Mouse (Mus musculus) 3T3-L1 (cell line): ENCODE data around the gene Fam19a3.

Source experiments
- DNase-seq: peaks from one replicate; pipeline ENCODE4 v3.0.0-alpha.2; 2015; ENCODE audit warnings: low read depth, low spot score

Fam19a3 gene

DNA sequence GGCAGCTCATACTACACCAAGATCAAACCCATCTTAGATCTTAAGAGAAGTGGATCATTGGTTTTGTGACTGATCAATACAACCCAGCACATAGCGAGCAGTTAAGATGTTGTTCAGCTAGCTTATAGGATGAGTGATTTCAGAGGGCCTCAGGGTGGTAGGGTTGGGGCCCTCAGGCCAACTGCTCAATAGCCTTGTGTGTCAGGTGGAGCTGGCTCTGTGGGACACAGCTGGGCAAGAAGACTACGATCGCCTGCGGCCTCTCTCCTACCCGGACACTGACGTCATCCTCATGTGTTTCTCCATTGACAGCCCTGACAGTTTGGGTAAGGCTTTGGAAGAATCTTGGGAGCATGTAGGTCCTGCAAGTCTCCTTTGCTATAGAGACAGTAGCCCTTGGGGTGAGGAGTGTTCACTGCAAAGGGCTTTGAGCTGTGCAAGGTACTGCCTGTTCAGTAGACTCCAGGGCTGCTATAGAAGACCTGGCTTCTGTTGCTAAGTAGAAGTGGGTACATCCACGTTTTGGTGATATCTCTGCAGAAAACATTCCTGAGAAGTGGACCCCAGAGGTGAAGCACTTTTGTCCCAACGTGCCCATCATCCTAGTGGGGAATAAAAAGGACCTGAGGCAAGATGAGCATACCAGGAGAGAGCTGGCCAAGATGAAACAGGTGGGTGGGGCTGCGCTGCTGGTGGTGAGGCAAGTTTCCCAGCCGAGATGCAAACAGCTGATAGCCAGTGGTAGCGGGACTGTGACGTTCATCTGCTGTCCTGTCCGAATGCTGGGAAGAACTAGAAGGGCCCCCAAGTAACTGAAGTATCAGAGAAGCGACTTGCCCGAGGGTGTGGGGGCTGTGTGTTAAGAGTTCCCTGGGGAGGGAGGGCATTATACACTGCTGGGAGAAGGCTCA lies 11.0 kb upstream of the Fam19a3 start:
- no peak for DNase-seq

DNA sequence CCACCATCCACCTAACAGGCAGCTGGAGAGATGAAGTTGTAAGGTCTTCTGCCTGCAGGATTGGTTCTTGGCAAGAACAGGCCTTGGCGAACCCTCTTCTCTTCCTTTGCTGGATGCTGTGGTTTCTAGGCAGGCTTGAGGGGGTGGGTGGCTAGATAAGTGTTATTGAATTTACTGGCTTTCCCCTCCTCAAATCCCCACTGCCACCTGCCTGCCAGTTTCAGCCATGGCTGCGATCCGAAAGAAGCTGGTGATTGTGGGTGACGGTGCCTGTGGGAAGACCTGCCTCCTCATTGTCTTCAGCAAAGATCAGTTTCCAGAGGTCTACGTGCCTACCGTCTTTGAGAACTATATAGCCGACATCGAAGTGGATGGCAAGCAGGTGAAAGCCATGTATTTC lies 10.0 kb upstream of the Fam19a3 start:
- DNase-seq = no peak

DNA sequence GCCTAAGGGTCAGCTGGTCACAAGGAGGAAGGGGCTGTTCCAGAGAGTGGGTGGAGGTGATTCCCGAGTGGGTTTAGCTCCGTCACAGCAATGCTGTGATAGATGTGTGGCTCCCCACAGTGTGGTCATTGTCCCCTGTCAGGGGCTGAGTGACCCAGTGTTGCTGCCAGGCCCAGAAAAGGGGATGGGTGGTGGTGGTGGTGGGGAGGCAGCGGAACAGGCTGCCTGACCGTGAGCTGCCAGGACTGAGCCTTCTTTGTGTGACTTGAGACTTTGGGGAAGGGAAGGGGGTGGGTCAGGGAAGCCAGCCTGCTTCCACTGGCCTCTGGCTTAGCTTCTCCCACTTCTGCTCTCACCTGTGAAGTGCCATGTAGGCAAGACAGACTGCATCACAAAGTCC lies 9.4 kb upstream of the Fam19a3 start:
- DNase-seq = no peak

DNA sequence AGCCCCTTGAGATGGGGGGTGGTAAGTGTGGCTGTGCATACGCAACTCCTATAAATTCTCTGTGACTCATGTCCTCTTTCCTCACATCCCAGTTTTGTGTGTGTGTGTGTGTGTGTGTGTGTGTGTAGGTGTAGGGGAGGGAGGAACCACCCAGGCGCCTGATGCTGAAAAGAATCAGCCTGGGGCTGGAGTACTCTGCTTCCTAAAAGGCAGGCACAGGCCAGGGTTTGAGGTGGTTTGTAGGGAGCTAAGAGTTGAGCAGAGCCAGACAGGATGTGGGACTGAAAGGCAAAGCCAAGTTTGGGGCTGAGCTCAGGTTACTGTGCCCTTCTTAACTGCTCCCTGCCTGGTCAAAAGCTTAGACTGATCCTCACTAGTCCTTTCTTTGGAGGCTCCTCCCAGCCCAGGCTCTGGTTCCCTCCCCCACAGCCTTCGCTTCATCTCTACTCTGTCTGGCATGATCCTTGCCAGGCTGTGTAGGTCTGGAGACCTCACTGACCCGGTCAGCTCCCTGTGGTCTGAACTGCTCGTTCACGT lies 8.8 kb upstream of the Fam19a3 start:
- DNase-seq = peak; percentile 96

DNA sequence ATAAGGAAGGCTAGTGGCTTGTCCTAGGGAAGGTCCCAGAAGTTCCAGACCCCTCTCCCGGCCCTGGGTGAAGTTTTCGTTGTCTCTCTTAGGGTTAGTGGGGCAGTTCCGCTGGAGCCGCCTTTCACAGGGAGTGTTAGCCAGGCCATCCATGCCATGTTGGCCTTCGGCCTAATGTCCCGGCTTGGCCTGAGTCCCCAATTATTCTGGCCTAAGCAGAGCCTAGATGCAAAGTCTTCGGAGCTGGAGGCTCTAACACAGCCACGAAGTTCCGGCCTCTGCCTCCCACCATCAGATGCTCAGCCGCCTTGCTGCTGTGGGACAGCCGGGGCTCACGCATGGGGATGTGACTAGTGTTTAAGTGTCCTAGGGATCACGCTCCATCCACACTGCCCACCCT lies 8.2 kb upstream of the Fam19a3 start:
- DNase-seq = peak; percentile 64

DNA sequence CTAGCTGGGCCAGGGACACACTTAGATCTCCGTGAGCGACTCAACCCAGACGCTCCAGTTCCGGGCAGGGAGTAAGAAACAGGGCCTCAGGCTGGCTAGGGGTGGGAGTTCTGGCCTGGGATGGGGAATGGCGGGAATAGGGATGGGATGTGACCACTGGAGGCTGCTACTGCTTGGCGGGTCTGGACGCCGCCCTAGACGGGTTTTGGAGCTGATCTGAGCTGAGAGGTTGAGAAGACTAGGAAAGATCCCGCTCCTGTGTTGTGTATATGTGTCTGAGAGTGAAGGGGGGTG lies 7.6 kb upstream of the Fam19a3 start:
- DNase-seq = peak; percentile 68

DNA sequence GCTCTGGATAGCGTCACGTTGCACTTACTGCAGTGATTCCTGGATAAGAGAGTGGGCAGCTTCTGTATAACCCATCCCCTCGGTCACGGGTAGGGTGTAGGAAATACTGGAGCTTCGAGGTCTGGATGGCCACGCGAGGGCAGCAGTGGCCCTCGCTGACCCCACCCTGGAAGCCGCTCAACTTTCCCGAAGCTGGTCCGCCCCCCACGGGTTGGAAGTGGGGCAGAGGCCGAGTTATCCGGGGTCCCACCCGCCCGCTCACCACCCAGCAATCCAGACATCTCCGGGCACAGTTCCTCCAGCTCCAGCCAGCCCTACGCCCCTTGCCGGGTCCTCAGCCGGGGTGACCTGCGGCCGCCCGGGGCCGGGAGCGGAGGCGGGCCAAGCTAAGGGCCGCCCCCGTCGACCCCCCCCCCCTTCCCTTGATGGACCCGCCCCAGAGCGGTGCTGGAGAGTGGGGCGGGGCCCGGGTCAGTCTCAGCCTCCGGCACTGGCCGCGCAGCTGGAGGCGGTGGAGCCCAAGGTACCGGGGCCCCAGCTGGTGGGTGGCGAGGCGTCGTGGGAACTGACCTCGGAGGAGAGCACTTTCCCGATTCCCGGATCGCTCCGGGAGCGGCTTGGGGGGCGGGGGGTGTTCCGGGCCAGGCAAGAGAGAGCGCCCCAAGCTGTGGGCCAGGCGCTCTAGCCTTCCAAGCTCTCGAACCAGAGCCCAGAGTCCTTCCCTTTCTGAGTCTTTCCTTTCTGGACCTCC lies 7.1 kb upstream of the Fam19a3 start:
- DNase-seq = peak; percentile 86

DNA sequence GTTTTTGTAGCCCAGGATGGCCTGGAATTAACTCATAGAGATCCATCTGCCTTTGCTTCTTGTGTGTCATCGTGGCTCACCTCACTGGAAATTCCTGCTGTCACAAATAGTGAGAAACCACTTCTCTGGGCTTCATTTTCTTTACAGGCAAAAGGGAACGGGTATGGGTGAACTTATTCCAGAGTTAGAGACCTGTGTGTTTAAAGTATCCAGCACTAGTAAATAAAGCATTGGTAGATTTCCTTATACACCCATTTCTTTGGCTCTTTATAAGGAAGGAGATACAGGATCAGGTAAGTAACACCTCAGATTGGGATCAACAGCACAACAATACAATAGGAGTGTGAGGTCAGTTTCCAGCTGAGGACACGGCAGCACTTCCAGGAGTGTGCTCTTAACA lies 6.4 kb upstream of the Fam19a3 start, which contains the start of gene Rhoc:
Gene Rhoc, plus strand, starts transcription at position 301 of the 400 bp plus-strand sequence.
- no peak for DNase-seq

DNA sequence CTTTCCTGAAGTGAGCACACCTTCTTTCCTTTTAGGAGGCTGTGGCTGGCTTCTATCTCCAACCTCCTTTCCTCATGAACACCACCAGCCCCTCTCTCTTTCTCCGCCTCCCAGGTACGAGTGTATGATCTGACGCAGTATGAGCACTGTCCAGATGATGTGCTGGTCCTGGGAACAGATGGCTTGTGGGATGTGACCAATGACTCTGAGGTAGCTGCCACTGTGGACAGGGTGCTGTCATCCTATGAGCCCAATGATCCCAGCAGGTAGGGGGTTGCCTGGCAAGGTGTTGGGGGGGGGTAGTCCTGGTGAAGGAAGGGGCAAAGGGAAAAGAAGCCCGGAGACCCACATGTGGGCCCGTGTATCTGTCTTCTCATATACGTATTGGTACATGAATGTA lies 3.6 kb upstream of the Fam19a3 start:
- DNase-seq = no peak

DNA sequence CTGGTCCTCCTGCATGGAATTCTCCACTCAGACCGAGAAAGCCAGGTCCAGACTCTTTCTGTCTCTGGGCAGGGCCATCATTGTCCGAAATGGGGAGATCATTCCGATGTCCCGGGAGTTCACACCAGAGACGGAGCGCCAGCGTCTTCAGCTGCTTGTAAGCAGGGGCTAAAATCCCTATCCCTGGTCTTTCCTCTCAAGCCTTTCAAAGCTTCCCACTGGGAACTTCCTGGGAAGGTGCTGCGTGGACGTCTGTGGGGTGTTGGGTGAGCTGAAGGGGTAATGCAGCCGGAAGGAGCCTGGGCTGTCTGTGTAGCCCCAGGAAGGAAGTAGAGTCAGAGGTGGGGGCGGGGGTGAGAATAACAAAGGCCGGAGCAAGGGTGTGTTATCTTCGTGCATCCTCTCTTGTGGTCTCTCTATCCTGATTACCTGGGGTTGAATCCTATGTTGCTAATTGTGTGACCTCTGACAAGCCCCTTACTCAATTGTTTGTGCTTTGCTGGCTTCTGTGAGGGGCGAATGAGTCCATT lies 2.4 kb upstream of the Fam19a3 start:
- DNase-seq = no peak

DNA sequence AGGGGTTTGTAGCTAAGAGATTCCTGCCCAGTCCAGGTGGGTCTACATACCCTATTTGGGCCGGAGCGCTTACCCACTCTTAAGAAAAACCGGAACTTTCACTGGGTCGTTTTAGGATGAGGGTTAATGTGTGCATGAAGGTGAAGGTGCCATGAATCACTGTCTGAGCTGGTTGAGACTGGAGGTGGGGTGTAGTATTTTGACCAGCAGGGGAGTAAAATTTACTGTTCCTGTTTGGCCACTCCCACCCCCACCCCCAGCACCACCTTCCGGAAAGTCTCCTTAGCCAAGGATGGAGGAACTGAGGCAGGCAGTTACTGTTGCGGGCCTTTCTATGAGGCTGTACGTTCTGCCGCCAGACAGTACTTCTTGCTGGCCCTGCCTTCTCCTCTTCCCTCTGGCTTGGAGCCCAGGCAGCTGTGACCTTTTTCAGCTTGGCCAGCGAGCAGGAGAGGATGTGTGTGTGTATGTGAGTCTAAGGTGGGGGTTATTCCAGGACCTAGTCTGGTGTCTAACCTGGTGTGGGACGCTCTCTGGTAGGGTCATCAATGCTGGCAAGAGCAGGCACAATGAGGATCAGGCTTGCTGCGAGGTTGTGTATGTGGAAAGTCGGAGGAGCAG lies 531 bp upstream of the Fam19a3 start:
- no peak for DNase-seq

DNA sequence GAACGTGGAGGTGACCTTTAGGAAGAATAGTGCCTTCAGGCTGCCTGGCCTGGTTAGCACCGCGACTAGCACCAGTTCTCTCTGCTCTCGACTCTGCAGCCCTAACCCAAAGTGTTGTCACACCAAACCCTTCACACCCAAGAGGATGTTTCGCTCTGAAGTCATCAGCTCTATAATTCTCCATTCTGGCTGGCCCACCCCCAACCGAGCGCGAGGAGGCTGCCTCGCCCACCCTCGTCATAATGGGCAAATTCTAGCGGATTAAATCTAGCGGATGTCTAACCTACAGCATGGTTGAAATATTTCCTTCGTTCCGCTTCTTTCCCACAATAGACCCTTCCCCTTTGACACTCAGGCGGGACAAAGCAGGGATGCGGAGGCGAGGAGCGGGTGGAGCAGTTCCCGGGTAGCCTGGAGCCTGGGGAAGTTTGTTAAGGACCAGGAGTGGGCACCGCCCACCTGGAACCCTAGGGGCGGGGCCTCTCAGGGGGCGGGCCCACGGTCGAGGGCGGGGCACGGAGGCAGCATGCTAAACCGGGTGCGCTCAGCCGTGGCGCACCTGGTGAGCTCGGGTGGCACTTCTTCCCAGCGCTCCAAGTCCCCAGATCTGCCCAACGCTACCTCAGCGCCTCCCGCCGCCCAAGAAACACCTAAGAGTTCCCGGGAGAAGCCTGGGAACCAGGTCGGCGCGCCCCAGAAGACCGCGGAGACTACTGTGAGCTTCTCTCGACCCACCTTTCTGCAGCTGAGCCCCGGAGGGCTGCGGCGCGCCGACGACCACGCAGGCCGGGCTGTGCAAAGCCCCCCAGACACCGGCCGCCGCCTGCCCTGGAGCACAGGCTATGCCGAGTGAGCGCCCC lies 849 bp downstream of the Fam19a3 start, which contains the start of gene Ppm1j:
Gene Ppm1j, plus strand, starts transcription at position 496 of the 860 bp plus-strand sequence.
- DNase-seq = no peak

DNA sequence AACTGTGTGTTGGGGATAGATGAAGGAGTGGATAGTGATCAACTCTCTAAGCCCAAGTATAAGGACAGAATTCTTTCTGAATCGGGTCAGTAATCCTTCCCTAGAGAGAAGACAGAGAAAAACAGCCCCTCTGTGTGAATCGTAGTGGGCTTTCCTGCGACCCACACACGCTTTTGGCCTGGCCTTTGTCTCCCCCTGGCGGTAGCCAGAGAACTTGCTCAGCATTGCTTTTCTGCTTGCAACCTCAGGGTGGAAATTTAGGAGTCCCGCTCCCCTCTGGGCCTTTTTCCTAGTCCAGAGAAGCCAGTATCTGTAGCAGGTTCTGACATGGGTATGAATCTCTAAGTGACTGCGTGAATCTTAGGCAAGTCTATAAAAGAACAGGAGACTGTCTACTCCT lies 1.7 kb downstream of the Fam19a3 start:
- peak; percentile 69 for DNase-seq

DNA sequence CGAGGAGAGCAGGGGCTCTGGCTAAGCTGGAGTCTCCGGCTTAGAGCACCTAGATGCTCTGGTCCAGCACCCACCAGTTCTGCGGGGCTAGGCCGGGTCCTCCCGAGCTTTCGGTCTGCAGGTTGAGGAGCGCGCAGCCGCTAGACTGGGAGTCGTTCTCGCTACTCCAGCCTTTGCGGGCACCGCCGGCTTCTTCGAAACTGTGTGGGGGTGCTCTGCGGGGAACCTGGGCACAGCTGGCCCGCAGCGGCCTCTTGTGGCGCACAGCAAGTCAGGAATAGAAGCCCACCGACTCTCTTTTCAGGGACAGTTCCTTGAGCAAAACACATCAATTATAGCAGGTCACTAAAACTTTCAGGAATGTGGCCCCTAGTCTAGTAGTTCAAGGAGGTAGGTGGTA lies 4.3 kb downstream of the Fam19a3 start:
- DNase-seq = no peak

DNA sequence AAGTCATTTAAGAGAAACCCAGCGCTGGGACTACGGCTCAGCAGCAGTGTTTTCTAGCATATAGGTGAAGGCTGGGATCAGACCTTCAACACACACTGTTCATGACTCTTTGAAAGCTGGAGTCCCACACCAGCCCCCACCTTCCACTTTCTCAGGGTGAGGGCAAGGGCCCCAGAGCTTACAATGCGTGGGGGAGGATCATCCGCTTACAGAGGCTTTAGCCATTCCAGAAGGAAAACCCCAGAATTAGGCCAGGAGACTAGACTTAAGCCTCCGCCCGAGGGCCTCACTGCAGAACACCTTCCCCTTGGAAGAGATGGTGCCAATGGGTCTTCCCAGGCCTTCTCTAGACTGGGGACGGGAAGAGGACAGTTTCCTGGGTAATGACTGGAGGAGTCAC lies 8.3 kb downstream of the Fam19a3 start:
- DNase-seq = no peak

DNA sequence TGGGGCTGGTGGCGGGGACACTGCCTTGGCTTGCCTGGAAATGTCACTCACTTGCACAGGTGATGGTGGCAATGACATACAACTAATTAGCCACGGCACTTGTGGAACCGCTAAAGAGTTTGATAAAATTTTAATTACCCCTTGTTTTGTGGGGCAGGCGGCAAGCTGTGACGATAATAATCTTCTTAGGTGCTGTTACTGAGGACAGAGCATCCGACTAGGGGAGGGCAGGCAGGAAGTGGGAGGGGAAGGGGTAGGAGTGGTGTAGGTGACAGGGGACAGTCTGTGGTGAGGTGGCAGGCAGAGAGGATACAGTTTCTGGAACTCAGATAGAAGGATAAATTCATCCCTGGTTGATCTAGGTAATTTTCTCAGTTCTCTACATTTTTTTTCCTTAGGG lies 10.2 kb downstream of the Fam19a3 start:
- no peak for DNase-seq

DNA sequence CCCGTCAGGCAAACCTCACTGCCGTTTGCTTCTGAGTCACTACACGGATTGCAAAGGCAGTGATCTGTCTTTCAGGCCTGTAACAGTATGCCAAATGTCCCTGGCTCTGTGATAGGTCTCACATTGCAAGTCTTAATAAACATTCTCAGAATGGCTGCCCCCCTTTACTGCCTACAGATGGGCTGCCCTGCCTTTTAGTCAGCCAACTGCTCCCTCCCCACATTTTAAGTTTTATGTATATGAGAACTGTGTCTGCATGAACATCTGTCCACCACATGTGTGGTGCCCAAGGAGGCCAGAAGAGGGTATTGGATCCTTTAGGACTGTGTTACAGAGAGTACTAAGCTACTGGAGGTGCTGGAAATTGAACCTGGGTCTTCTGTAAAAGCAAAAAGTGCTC lies 10.7 kb downstream of the Fam19a3 start:
- peak; percentile 64 for DNase-seq

DNA sequence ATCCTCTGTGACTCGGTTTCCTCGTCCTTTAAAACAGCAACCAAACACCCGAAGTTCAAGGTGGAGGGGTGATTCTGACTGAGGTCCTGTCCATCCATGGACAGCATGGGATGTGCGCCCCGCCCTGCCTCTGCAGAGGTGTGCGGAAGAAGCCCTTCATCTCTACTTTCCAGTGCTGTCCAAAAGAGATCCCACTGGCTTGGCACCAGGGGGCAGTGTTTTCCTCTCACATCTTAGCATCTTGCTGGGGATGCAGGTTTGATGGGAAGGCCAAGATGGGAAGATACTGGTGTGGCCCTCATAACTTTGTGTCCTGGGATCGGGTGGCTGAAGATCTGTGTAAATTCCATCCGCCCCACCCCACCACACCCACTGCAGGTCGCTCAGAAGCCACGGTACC lies 11.6 kb downstream of the Fam19a3 start:
- peak; percentile 69 for DNase-seq

DNA sequence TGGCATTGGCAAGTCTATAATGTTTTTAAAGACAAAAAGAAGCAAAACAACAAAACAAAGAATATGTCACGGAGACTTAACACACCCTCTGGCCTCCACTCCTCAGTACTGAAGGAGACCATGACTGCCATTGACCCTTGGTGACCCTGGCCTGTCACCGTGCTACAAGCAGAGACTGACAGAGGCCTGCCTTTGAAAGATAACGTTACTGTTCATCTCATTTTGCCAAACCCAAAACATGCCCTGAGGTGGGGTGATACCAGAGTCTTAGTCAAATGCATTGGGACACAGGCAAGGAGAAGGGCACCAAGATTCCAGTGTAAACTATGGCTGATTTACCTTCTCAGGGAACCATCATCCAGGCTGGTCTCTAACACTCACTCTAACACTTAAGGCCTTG lies 12.5 kb downstream of the Fam19a3 start:
- DNase-seq = no peak

DNA sequence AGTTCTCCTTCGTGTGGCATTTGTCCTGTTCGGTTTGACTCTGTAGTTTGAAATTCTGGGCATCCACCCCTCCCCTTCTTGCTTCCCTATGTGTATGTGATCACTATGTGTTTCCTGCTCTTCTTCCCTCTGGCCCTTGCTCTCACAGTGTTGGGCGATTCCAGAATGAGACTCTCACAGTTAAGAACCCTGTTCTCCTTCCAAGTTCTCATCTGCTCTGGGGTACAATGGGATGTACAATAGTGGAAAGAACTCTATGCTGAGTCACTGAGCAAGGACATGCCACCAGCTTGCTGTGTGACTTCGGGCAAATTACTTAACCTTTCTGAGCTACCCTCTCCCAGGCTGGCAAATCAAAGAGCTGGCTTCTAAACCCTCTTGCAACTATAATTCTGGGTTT lies 13.9 kb downstream of the Fam19a3 start:
- DNase-seq = no peak

DNA sequence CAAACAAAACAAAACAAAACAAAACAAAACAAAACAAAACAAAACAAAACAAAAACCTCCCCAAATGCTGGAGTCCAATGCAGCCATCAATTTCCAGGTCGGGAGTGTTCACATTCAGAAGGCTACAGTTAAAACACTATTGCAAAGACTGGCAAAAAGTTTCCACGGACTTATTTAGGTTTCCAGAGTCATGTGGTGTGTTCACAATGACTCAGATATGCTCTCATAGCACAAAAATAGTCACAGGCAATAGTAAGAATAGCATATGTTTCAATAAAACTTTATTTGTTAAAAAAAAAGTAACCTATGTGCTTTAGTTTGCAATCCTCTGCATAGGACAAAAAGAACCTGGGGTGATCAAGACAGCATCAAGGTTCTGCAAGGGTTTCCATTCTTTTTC lies 14.5 kb downstream of the Fam19a3 start:
- peak; percentile 32 for DNase-seq
